Mouse (Mus musculus): ENCODE data around the gene Xrra1. TPM values are rescaled to one million over a fixed set of nuclear protein-coding genes. Genes with fewer than 3 reads are reported as not detected.
"Not testable (repeated sequence)": the region's sequence is repeated elsewhere in the genome, so short reads cannot be mapped to it uniquely, and the experiment has no call there.

Gene Xrra1
- polyA plus RNA-seq, 1 experiment from 2014 or later: 0.36 TPM

GRCm38 (mm10) chr7:99956095-99956494 is 97.2 kb downstream of the Xrra1 start:
- ATAC-seq (ENCODE audit: insufficient number of reproducible peaks, low FRiP score, low TSS enrichment, low read depth) (no peak), DNase-seq (ENCODE audit: low spot score) (no peak)
- H3K36me3 ChIP-seq (ENCODE audit: control insufficient read depth, insufficient read depth, low read length): no peaks in the 10 kb centered on the region
- H3K4me3 ChIP-seq (ENCODE audit: low read depth, low read length): no peak overlapping the region
- no peak overlapping the region for H3K9ac ChIP-seq (ENCODE audit: low read length)
- H3K27ac ChIP-seq (replicated peaks; ENCODE audit: low read depth, low read length): no peak overlapping the region
- H3K9me3 ChIP-seq (ENCODE audit: control insufficient read depth, low read length): no peaks in the 10 kb centered on the region
- H3K4me1 ChIP-seq (ENCODE audit: control insufficient read depth, insufficient read depth, low read length): no peaks in the 10 kb centered on the region
- H3K4me2 ChIP-seq (ENCODE audit: low read depth, severe bottlenecking): no peak overlapping the region
- 97% methylated on average over 7 of the region's 7 CpGs for WGBS
- no peaks in the 10 kb centered on the region for H3K27me3 ChIP-seq (ENCODE audit: control insufficient read depth, insufficient read depth, low read length)

- H3K27me3 ChIP-seq (ENCODE audit: control insufficient read depth, insufficient read depth, low read length): no peaks in the 10 kb centered on the region
- no peaks in the 10 kb centered on the region for H3K9me3 ChIP-seq (ENCODE audit: control insufficient read depth, low read length)
- H3K36me3 ChIP-seq (ENCODE audit: control insufficient read depth, insufficient read depth, low read length): no peaks in the 10 kb centered on the region
- no peak overlapping the region for H3K4me3 ChIP-seq (ENCODE audit: low read depth, low read length)
- DNase-seq (ENCODE audit: low spot score) (no peak), ATAC-seq (ENCODE audit: insufficient number of reproducible peaks, low FRiP score, low TSS enrichment, low read depth) (no peak)
- no peak overlapping the region for H3K9ac ChIP-seq (ENCODE audit: low read length)
- WGBS: 82% methylated on average over 12 of the region's 12 CpGs
- no peaks in the 10 kb centered on the region for H3K4me1 ChIP-seq (ENCODE audit: control insufficient read depth, insufficient read depth, low read length)
- H3K4me2 ChIP-seq (ENCODE audit: low read depth, severe bottlenecking): no peak overlapping the region
- no peak overlapping the region for H3K27ac ChIP-seq (replicated peaks; ENCODE audit: low read depth, low read length)
Measured at GRCm38 (mm10) chr7:99957226-99957965, 98.5 kb downstream of the Xrra1 start.

GRCm38 (mm10) chr7:99960571-99960970 is 101.7 kb downstream of the Xrra1 start:
- WGBS: 80% methylated on average over 2 of the region's 2 CpGs
- not testable (repeated sequence) for ATAC-seq (ENCODE audit: insufficient number of reproducible peaks, low FRiP score, low TSS enrichment, low read depth); H3K9ac ChIP-seq (ENCODE audit: low read length); H3K4me3 ChIP-seq (ENCODE audit: low read depth, low read length); DNase-seq (ENCODE audit: low spot score); H3K4me1 ChIP-seq (ENCODE audit: control insufficient read depth, insufficient read depth, low read length); H3K9me3 ChIP-seq (ENCODE audit: control insufficient read depth, low read length); H3K27me3 ChIP-seq (ENCODE audit: control insufficient read depth, insufficient read depth, low read length); H3K4me2 ChIP-seq (ENCODE audit: low read depth, severe bottlenecking); H3K36me3 ChIP-seq (ENCODE audit: control insufficient read depth, insufficient read depth, low read length); H3K27ac ChIP-seq (replicated peaks; ENCODE audit: low read depth, low read length)

- Histone ChIP-seq H3K9ac (ENCODE audit: low read length) (no peak overlapping the region), H3K36me3 (ENCODE audit: control insufficient read depth, insufficient read depth, low read length) (no peaks in the 10 kb centered on the region), H3K27ac (replicated peaks; ENCODE audit: low read depth, low read length) (no peak overlapping the region), H3K4me3 (ENCODE audit: low read depth, low read length) (no peak overlapping the region), H3K4me1 (ENCODE audit: control insufficient read depth, insufficient read depth, low read length) (peaks cover 11% of the 10 kb centered on the region; the same call in 1 of the 2 replicates), H3K9me3 (ENCODE audit: control insufficient read depth, low read length) (no peaks in the 10 kb centered on the region), H3K4me2 (ENCODE audit: low read depth, severe bottlenecking) (no peak overlapping the region), H3K27me3 (ENCODE audit: control insufficient read depth, insufficient read depth, low read length) (no peaks in the 10 kb centered on the region)
- DNase-seq (ENCODE audit: low spot score) (no peak), ATAC-seq (ENCODE audit: insufficient number of reproducible peaks, low FRiP score, low TSS enrichment, low read depth) (no peak)
- WGBS: 93% methylated on average over 2 of the region's 2 CpGs
Measured at GRCm38 (mm10) chr7:99961518-99961917, 102.6 kb downstream of the Xrra1 start.

- Histone ChIP-seq H3K4me3 (ENCODE audit: low read depth, low read length) (no peak overlapping the region), H3K9ac (ENCODE audit: low read length) (no peak overlapping the region), H3K4me1 (ENCODE audit: control insufficient read depth, insufficient read depth, low read length) (peaks cover 12% of the 10 kb centered on the region; the same call in 1 of the 2 replicates), H3K4me2 (ENCODE audit: low read depth, severe bottlenecking) (no peak overlapping the region), H3K36me3 (ENCODE audit: control insufficient read depth, insufficient read depth, low read length) (no peaks in the 10 kb centered on the region), H3K9me3 (ENCODE audit: control insufficient read depth, low read length) (no peaks in the 10 kb centered on the region), H3K27me3 (ENCODE audit: control insufficient read depth, insufficient read depth, low read length) (no peaks in the 10 kb centered on the region), H3K27ac (replicated peaks; ENCODE audit: low read depth, low read length) (no peak overlapping the region)
- ATAC-seq (ENCODE audit: insufficient number of reproducible peaks, low FRiP score, low TSS enrichment, low read depth) (no peak), DNase-seq (ENCODE audit: low spot score) (no peak)
- 62% methylated on average over 8 of the region's 8 CpGs for WGBS
Measured at GRCm38 (mm10) chr7:99962536-99963236, 103.8 kb downstream of the Xrra1 start.

GRCm38 (mm10) chr7:99963237-99963860 is 104.4 kb downstream of the Xrra1 start:
- no peak for DNase-seq (ENCODE audit: low spot score)
- 88% methylated on average over 3 of the region's 3 CpGs for WGBS
- Histone ChIP-seq H3K36me3 (ENCODE audit: control insufficient read depth, insufficient read depth, low read length) (no peaks in the 10 kb centered on the region), H3K27ac (replicated peaks; ENCODE audit: low read depth, low read length) (no peak overlapping the region), H3K4me1 (ENCODE audit: control insufficient read depth, insufficient read depth, low read length) (peaks cover 12% of the 10 kb centered on the region; the same call in 1 of the 2 replicates), H3K27me3 (ENCODE audit: control insufficient read depth, insufficient read depth, low read length) (no peaks in the 10 kb centered on the region), H3K9ac (ENCODE audit: low read length) (no peak overlapping the region), H3K9me3 (ENCODE audit: control insufficient read depth, low read length) (no peaks in the 10 kb centered on the region), H3K4me3 (ENCODE audit: low read depth, low read length) (no peak overlapping the region), H3K4me2 (ENCODE audit: low read depth, severe bottlenecking) (no peak overlapping the region)
- ATAC-seq (ENCODE audit: insufficient number of reproducible peaks, low FRiP score, low TSS enrichment, low read depth): no peak

- H3K4me2 ChIP-seq (ENCODE audit: low read depth, severe bottlenecking): no peak overlapping the region
- H3K27me3 ChIP-seq (ENCODE audit: control insufficient read depth, insufficient read depth, low read length): no peaks in the 10 kb centered on the region
- ATAC-seq (ENCODE audit: insufficient number of reproducible peaks, low FRiP score, low TSS enrichment, low read depth) (no peak), DNase-seq (ENCODE audit: low spot score) (no peak)
- H3K27ac ChIP-seq (replicated peaks; ENCODE audit: low read depth, low read length): no peak overlapping the region
- peaks cover 12% of the 10 kb centered on the region; the same call in 1 of the 2 replicates for H3K4me1 ChIP-seq (ENCODE audit: control insufficient read depth, insufficient read depth, low read length)
- no peaks in the 10 kb centered on the region for H3K9me3 ChIP-seq (ENCODE audit: control insufficient read depth, low read length)
- H3K4me3 ChIP-seq (ENCODE audit: low read depth, low read length): no peak overlapping the region
- no peaks in the 10 kb centered on the region for H3K36me3 ChIP-seq (ENCODE audit: control insufficient read depth, insufficient read depth, low read length)
- WGBS: 20% methylated on average over 9 of the region's 9 CpGs
- no peak overlapping the region for H3K9ac ChIP-seq (ENCODE audit: low read length)
Measured at GRCm38 (mm10) chr7:99965020-99965841, 106.3 kb downstream of the Xrra1 start.
